Mouse (Mus musculus): ENCODE results near the gene Dync1i2. TPM values are rescaled to one million over a fixed set of nuclear protein-coding genes. Genes with fewer than 3 reads are reported as not detected.
A peak's percentile ranks its signal among the peaks of the same experiment; 100 is the strongest.

Dync1i2 gene
- polyA plus RNA-seq, 1 experiment from 2014 or later = 24.2 TPM

GRCm38 (mm10) chr2:71273955-71274679, 62.6 kb downstream of the Dync1i2 start:
- Histone ChIP-seq H3K4me2 (peak overlapping the region; percentile 35; the same call in 1 of the 2 replicates), H3K4me1 (replicated peaks) (peaks cover 17% of the 10 kb centered on the region), H3K36me3 (replicated peaks) (peaks cover 19% of the 10 kb centered on the region), H3K9me3 (replicated peaks) (no peaks in the 10 kb centered on the region), H3K9ac (no peak overlapping the region), H3K27ac (replicated peaks) (no peak overlapping the region), H3K27me3 (no peaks in the 10 kb centered on the region), H3K4me3 (replicated peaks) (peak overlapping the region; percentile 26)
- ATAC-seq (ENCODE audit: insufficient read depth) = no peak
- 44% methylated on average over 23 of the region's 23 CpGs for WGBS (ENCODE audit: insufficient replicate concordance)

- Histone ChIP-seq H3K36me3 (replicated peaks) (peaks cover 23% of the 10 kb centered on the region), H3K4me3 (replicated peaks) (no peak overlapping the region), H3K4me1 (replicated peaks) (peaks cover 6% of the 10 kb centered on the region), H3K9ac (no peak overlapping the region), H3K4me2 (no peak overlapping the region), H3K9me3 (replicated peaks) (no peaks in the 10 kb centered on the region), H3K27me3 (no peaks in the 10 kb centered on the region), H3K27ac (replicated peaks) (no peak overlapping the region)
- ATAC-seq (ENCODE audit: insufficient read depth) = no peak
- 81% methylated on average over 7 of the region's 7 CpGs for WGBS (ENCODE audit: insufficient replicate concordance)
These were observed 64.2 kb downstream of the Dync1i2 start for GRCm38 (mm10) chr2:71275734-71276133.

DNA sequence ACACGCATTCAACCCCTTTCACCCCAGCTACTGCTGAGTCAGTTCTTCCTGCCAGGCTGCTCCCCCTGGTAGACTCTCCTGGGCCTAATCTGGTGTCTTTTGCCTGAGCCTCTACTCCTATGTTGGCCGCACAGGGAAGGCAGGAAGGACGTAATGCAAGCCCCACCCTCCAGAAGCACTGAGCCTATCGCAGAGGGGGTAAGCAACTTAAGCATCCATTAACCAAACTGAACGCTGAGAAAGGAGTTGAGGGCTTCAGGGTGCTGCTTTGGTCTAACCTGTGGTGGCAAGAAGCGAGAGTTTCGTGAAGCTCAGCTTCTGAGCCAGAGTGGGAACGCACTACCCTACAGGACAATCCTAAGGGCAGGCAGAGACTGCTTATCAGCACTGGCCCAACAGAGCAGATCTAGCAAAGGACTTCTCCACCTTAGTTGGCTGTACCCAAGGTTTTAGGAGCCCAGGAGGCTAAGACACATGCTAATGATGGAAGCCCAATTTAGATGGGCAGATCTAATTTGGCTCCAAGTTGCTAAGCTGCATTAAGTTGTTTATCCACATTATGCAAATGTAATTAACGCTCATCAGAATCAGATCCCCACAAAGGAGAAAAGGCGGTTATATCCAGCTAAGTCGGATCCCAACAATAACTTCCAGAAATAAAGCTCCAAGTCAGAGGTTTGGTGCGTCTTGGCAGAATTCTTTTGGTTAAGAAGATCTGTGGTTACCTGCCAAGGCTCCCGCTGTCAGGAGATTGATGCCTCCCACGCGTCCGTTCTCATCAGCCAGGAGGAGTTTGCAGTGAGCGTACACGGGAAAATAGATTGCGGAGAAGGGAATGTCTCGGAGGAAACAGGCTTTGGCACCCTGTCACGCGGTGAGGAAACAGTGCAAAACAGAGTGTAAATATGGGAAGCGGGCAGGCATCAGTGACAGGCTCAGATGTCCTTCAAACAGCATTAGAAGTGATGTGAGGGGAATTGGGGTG, 67.6 kb downstream of the Dync1i2 start:
- Histone ChIP-seq H3K27ac (replicated peaks) (no peak overlapping the region), H3K36me3 (replicated peaks) (peaks cover 32% of the 10 kb centered on the region), H3K4me2 (no peak overlapping the region), H3K4me3 (replicated peaks) (no peak overlapping the region), H3K9ac (no peak overlapping the region), H3K4me1 (replicated peaks) (peaks cover under 1% of the 10 kb centered on the region; the same call in 1 of the 2 replicates), H3K27me3 (no peaks in the 10 kb centered on the region), H3K9me3 (replicated peaks) (no peaks in the 10 kb centered on the region)
- ATAC-seq (ENCODE audit: insufficient read depth) = no peak
- 74% methylated on average over 23 of the region's 23 CpGs for WGBS (ENCODE audit: insufficient replicate concordance)

GRCm38 (mm10) chr2:71281981-71282380, 70.5 kb downstream of the Dync1i2 start:
- Histone ChIP-seq H3K27ac (replicated peaks) (no peak overlapping the region), H3K4me3 (replicated peaks) (no peak overlapping the region), H3K9me3 (replicated peaks) (no peaks in the 10 kb centered on the region), H3K4me1 (replicated peaks) (no peaks in the 10 kb centered on the region), H3K4me2 (no peak overlapping the region), H3K9ac (no peak overlapping the region), H3K36me3 (replicated peaks) (peaks cover 22% of the 10 kb centered on the region), H3K27me3 (no peaks in the 10 kb centered on the region)
- WGBS (ENCODE audit: insufficient replicate concordance) = 70% methylated on average over 1 of the region's 1 CpGs
- no peak for ATAC-seq (ENCODE audit: insufficient read depth)

DNA sequence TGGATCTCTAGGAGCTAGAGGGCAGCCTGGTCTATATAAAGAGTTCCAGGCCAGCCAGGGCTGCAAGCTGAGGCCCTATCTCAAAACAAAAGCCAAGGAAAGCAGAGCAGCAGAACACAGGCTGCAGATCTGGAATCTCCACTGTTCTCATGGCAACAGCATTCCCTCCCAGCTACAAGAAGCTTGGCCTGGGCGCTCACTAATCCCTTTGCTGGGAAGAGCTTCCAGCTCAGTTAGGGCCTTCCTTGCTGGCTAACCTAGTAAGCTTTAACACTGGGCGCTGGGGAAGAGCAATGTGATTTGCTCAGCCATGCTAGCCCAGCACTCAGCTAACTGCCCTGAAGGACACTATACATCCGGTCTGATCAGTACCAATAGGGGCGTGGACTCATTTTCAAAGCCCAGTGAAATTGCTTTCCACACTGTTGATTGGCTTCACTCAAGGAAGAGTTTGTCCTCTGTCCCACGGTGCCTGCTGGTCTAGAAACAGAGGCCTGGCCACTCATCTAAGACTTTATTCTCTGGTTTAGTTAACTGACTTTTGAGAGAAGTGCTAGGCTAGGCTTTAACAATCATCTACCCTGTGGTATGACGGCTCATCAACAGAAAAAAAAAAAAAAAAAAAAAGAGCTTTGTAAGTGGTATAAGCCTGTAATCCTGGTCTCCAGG, 78.7 kb downstream of the Dync1i2 start:
- Histone ChIP-seq H3K9me3 (replicated peaks) (no peaks in the 10 kb centered on the region), H3K4me3 (replicated peaks) (no peak overlapping the region), H3K4me2 (no peak overlapping the region), H3K4me1 (replicated peaks) (no peaks in the 10 kb centered on the region), H3K27ac (replicated peaks) (no peak overlapping the region), H3K9ac (no peak overlapping the region), H3K27me3 (no peaks in the 10 kb centered on the region), H3K36me3 (replicated peaks) (peaks cover 4% of the 10 kb centered on the region; the same call in 1 of the 2 replicates)
- no peak for ATAC-seq (ENCODE audit: insufficient read depth)
- 70% methylated on average over 6 of the region's 6 CpGs for WGBS (ENCODE audit: insufficient replicate concordance)

DNA sequence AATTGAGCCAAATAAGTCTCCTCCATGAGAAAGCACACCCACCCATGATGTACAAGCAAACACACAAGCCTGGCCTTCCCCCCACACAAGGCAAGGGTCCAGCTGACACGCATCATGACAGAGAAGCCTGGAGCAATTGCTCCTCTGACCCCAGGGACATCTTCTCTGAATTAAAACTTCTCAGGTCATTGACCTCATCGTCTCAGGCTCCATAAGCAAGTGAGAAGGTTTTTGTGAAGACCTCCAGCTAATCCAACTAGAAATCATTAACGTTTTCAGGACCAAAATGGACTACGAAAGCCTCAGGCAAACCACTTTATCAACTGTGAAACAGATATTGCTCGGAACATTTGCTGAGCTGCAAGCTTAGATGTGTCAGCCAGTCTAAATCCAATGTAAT, 80.1 kb downstream of the Dync1i2 start:
- H3K27me3 ChIP-seq = no peaks in the 10 kb centered on the region
- no peak for ATAC-seq (ENCODE audit: insufficient read depth)
- H3K36me3 ChIP-seq (replicated peaks) = peaks cover 8% of the 10 kb centered on the region
- H3K9ac ChIP-seq = no peak overlapping the region
- H3K4me3 ChIP-seq (replicated peaks) = no peak overlapping the region
- H3K27ac ChIP-seq (replicated peaks) = no peak overlapping the region
- 72% methylated on average over 5 of the region's 5 CpGs for WGBS (ENCODE audit: insufficient replicate concordance)
- H3K4me2 ChIP-seq = no peak overlapping the region
- H3K4me1 ChIP-seq (replicated peaks) = no peaks in the 10 kb centered on the region
- H3K9me3 ChIP-seq (replicated peaks) = no peaks in the 10 kb centered on the region

DNA sequence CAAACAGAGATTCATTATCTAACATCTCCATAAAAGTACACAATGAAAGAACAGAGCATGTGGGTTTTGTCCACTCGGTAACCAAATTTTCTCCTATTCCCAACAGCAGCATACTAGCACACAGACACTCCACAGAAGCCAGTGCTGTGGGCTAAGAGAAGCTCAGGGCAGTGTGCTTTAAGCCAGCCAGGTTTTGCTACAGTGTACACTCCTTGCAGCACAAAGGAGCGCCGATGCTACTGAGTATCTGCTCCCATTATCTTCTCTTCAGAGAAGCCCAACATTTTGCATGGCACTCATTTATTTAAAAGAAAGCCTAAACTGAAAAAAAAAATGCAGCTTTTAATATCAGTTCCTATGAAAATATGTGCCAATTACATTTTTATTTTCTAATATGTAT, 82.5 kb downstream of the Dync1i2 start:
- no peak overlapping the region for H3K27ac ChIP-seq (replicated peaks)
- no peak for ATAC-seq (ENCODE audit: insufficient read depth)
- 80% methylated on average over 3 of the region's 3 CpGs for WGBS (ENCODE audit: insufficient replicate concordance)
- no peak overlapping the region for H3K4me2 ChIP-seq
- H3K27me3 ChIP-seq = no peaks in the 10 kb centered on the region
- H3K36me3 ChIP-seq (replicated peaks) = peaks cover 7% of the 10 kb centered on the region; the same call in 1 of the 2 replicates
- no peaks in the 10 kb centered on the region for H3K4me1 ChIP-seq (replicated peaks)
- H3K9ac ChIP-seq = no peak overlapping the region
- no peaks in the 10 kb centered on the region for H3K9me3 ChIP-seq (replicated peaks)
- H3K4me3 ChIP-seq (replicated peaks) = no peak overlapping the region

DNA sequence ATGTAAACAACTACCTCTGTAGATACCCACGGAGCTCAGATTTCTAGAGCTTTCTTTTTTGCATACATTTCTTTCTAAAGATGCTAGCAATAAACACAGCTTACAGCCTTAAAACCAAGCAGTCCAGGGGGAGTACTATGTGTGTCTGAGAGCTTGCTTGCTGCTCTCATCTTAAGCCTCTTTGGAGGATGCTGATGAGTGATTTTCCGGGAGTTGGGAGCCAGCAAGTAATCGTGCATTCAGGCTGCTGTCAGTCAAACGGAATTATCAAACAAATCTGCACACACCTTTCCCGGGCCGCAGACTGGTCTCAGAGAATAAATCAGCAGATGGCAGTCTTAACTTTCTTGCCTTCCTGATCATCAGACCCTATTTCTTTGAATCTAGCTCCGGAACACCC, 83.0 kb downstream of the Dync1i2 start:
- 60% methylated on average over 7 of the region's 7 CpGs for WGBS (ENCODE audit: insufficient replicate concordance)
- no peaks in the 10 kb centered on the region for H3K27me3 ChIP-seq
- H3K27ac ChIP-seq (replicated peaks) = no peak overlapping the region
- no peak for ATAC-seq (ENCODE audit: insufficient read depth)
- H3K36me3 ChIP-seq (replicated peaks) = peaks cover 5% of the 10 kb centered on the region; the same call in 1 of the 2 replicates
- no peak overlapping the region for H3K4me3 ChIP-seq (replicated peaks)
- no peaks in the 10 kb centered on the region for H3K9me3 ChIP-seq (replicated peaks)
- H3K9ac ChIP-seq = no peak overlapping the region
- no peaks in the 10 kb centered on the region for H3K4me1 ChIP-seq (replicated peaks)
- H3K4me2 ChIP-seq = no peak overlapping the region

GRCm38 (mm10) chr2:71295844-71296243, 84.3 kb downstream of the Dync1i2 start:
- H3K4me3 ChIP-seq (replicated peaks) = no peak overlapping the region
- H3K36me3 ChIP-seq (replicated peaks) = peaks cover 5% of the 10 kb centered on the region; the same call in 1 of the 2 replicates
- H3K27ac ChIP-seq (replicated peaks) = no peak overlapping the region
- H3K4me1 ChIP-seq (replicated peaks) = no peaks in the 10 kb centered on the region
- H3K9me3 ChIP-seq (replicated peaks) = no peaks in the 10 kb centered on the region
- H3K27me3 ChIP-seq = no peaks in the 10 kb centered on the region
- ATAC-seq (ENCODE audit: insufficient read depth) = no peak
- H3K9ac ChIP-seq = no peak overlapping the region
- WGBS (ENCODE audit: insufficient replicate concordance) = 82% methylated on average over 12 of the region's 12 CpGs
- H3K4me2 ChIP-seq = no peak overlapping the region

- Histone ChIP-seq H3K9ac (no peak overlapping the region), H3K36me3 (replicated peaks) (peaks cover 5% of the 10 kb centered on the region; the same call in 1 of the 2 replicates), H3K9me3 (replicated peaks) (no peaks in the 10 kb centered on the region), H3K4me3 (replicated peaks) (no peak overlapping the region), H3K27me3 (no peaks in the 10 kb centered on the region), H3K4me2 (no peak overlapping the region), H3K27ac (replicated peaks) (no peak overlapping the region), H3K4me1 (replicated peaks) (no peaks in the 10 kb centered on the region; the same call in 1 of the 2 replicates)
- 74% methylated on average over 1 of the region's 1 CpGs for WGBS (ENCODE audit: insufficient replicate concordance)
- no peak for ATAC-seq (ENCODE audit: insufficient read depth)
These were observed 86.0 kb downstream of the Dync1i2 start for GRCm38 (mm10) chr2:71297501-71297900.

- no peak overlapping the region for H3K4me2 ChIP-seq
- H3K4me1 ChIP-seq (replicated peaks) = no peaks in the 10 kb centered on the region; the same call in 1 of the 2 replicates
- H3K4me3 ChIP-seq (replicated peaks) = no peak overlapping the region
- H3K9ac ChIP-seq = no peak overlapping the region
- H3K9me3 ChIP-seq (replicated peaks) = no peaks in the 10 kb centered on the region
- no peak overlapping the region for H3K27ac ChIP-seq (replicated peaks)
- no peaks in the 10 kb centered on the region for H3K27me3 ChIP-seq
- H3K36me3 ChIP-seq (replicated peaks) = peaks cover 5% of the 10 kb centered on the region; the same call in 1 of the 2 replicates
- 85% methylated on average over 1 of the region's 1 CpGs for WGBS (ENCODE audit: insufficient replicate concordance)
- no peak for ATAC-seq (ENCODE audit: insufficient read depth)
These were observed 87.2 kb downstream of the Dync1i2 start for GRCm38 (mm10) chr2:71298729-71299128.
